ENCODE assay signal across 11 mouse cellular contexts in the genomic region with DNA sequence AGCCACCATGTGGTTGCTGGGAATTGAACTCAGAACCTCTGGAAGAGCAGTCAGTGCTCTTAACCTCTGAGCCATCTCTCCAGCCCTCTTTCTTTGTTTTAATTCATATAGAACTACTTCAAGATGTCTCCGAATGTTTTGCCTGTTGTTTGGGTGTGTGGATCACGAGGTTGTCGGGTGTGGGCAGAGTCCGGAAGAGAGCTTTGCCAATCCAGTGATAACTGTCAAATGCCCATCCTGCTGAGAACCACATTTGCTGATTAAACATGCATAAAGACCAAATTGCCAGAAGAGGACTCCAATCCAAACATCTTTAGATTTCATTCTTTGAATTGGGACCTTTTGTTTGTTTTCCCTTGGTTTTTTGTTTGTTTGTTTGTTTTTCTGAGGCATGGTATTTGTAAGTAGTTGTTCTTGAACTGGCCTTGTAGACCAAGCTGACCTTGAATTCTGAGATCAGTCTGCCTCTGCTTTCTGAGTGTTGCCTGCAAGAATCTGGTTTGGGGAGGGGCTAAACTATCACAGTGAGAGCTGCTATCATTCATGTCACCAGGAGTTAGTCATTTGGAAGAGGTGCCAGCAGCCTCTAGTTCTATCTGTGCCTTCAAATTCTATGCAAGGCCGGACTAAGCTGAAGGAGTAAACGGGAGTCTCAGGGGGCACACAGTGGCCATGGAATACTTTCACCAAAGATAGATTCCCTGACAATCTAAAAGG. TPM values are rescaled to one million over a fixed set of nuclear protein-coding genes. Genes with fewer than 3 reads are reported as not detected.
DNase-seq lines count a peak whose midpoint lies in the region.
"Had no signal": no experiment of that assay in that cellular context is flagged by ENCODE, and none has a peak within 500 bp of the region (broad histone marks: within the 10 kb centered on the region; RNA-seq: fewer than 3 reads in every experiment).

No protein-coding gene starts in this region.

- peak; percentile 24 for DNase-seq in adrenal gland, postnatal 14 days
- DNase-seq in adrenal gland, postnatal 25 days, result no peak
- DNase-seq in 416B (ENCODE audit: low read depth), result peak; percentile 87
- peak; percentile 18 to 50 for DNase-seq in adrenal gland, postnatal 36 days
- no peak for DNase-seq in left cerebral cortex, adult 8-10 months (ENCODE audit: low spot score in 2 of 2)
- no peak for DNase-seq in right cerebral cortex, postnatal 36 days (ENCODE audit: low spot score in 2 of 2)
- DNase-seq: cerebellum, adult 2 months; cerebellum, postnatal 10 days; gastrocnemius, postnatal 10 days; heart, postnatal 36 days; kidney, adult 8-10 months had no signal

RNA-seq across cellular contexts. Expression of a gene that starts 3.9 kb away (rescaled TPM):
- total RNA-seq in adrenal gland, postnatal 14 days (2021), result 3.3 TPM in 1 of 2 replicates, not detected in the other
- total RNA-seq in adrenal gland, postnatal 25 days (2021), result 4.2 and 10.3 TPM in 2 replicates
- total RNA-seq in adrenal gland, postnatal 36 days (2021), result 1 to 10 TPM in 1 of 2 experiments, not detected in 1; 9.2 TPM
- total RNA-seq in left cerebral cortex, adult 8-10 months (2022), result not detected
- total RNA-seq: gastrocnemius, postnatal 10 days had no signal

RNA-seq across cellular contexts. Expression of a gene that starts 16.3 kb away (rescaled TPM):
- not detected in 2 replicates for total RNA-seq in adrenal gland, postnatal 14 days (2021)
- total RNA-seq in adrenal gland, postnatal 25 days (2021), result not detected in 2 replicates
- not detected for total RNA-seq in adrenal gland, postnatal 36 days (2021)
- total RNA-seq in left cerebral cortex, adult 8-10 months (2022), result under 1 TPM in 1 of 4 experiments, not detected in 3; 0.65 TPM
- total RNA-seq: gastrocnemius, postnatal 10 days; heart, postnatal 36 days had no signal

RNA-seq across cellular contexts. Expression of a gene that starts 24.3 kb away (rescaled TPM):
- total RNA-seq in adrenal gland, postnatal 14 days (2021), result not detected in 2 replicates
- not detected in 2 replicates for total RNA-seq in adrenal gland, postnatal 25 days (2021)
- not detected for total RNA-seq in adrenal gland, postnatal 36 days (2021)
- not detected for total RNA-seq in left cerebral cortex, adult 8-10 months (2022)
- total RNA-seq: gastrocnemius, postnatal 10 days; heart, postnatal 36 days had no signal

RNA-seq across cellular contexts. Expression of a gene that starts 26.9 kb away (rescaled TPM):
- not detected in 2 replicates for total RNA-seq in adrenal gland, postnatal 14 days (2021)
- not detected in 2 replicates for total RNA-seq in adrenal gland, postnatal 25 days (2021)
- total RNA-seq in adrenal gland, postnatal 36 days (2021), result not detected
- not detected for total RNA-seq in left cerebral cortex, adult 8-10 months (2022)
- total RNA-seq: heart, postnatal 36 days had no signal

RNA-seq across cellular contexts. Expression of a gene that starts 37.1 kb away (rescaled TPM):
- not detected in 2 replicates for total RNA-seq in adrenal gland, postnatal 14 days (2021)
- not detected in 2 replicates for total RNA-seq in adrenal gland, postnatal 25 days (2021)
- total RNA-seq in adrenal gland, postnatal 36 days (2021), result not detected
- total RNA-seq in left cerebral cortex, adult 8-10 months (2022), result not detected
- total RNA-seq: gastrocnemius, postnatal 10 days; heart, postnatal 36 days had no signal

Comparison
In these comparisons a context has a peak if more than half of its experiments do, and no peak if none do; other contexts are left out.
1. DNase-seq: peak in adrenal gland, postnatal 14 days (single experiment), 416B (single experiment) and adrenal gland, postnatal 36 days (2 of 2); none in adrenal gland, postnatal 25 days (single experiment), left cerebral cortex, adult 8-10 months (0 of 2) and right cerebral cortex, postnatal 36 days (0 of 2).